Mouse (Mus musculus): ENCODE measurements around the gene Ptprn.

DNA sequence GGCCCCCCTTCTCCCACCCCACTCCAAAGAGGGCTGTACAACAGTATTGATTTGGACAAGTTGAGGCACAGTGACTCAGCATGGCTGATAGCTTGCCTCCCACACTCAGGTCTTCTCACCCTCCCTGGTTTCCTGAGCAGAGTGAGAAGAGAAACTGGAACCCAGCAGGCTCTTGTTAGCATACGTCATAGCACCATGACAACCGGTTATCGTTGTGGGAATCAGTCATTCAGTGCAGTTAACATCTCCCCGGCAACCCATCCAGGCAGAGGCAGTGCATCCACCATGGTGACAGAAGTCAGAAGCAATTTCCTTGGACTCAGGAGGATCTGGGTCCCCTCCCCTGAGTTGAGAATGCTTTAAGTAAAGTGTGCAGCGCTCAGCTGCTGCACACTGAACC lies 18.7 kb upstream of the Ptprn start:
- TF ChIP-seq POLR2A (IDR thresholded peaks at IDR 0.05; ENCODE audit: insufficient read length, low read depth) (no peak), USF1 (IDR thresholded peaks at IDR 0.05; ENCODE audit: low read depth) (no peak), MAX (IDR thresholded peaks at IDR 0.05; ENCODE audit: low read depth) (no peak), POLR2AphosphoS2 (IDR thresholded peaks at IDR 0.05; ENCODE audit: insufficient read length, low read depth) (no peak), CEBPB (IDR thresholded peaks at IDR 0.05; ENCODE audit: insufficient read depth, poor library complexity, severe bottlenecking) (no peak), TCF3 (IDR thresholded peaks at IDR 0.05; ENCODE audit: insufficient read length, low read depth) (no peak), E2F4 (IDR thresholded peaks at IDR 0.05; ENCODE audit: insufficient read depth) (no peak), MYOG (IDR thresholded peaks at IDR 0.05; ENCODE audit: control insufficient read depth in 1 of 3, insufficient read depth in 1 of 3, insufficient read length in 2 of 3, low read depth in 2 of 3) (no peak), TCF12 (IDR thresholded peaks at IDR 0.05; ENCODE audit: insufficient read depth, poor library complexity, severe bottlenecking) (no peak), MYOD1 (IDR thresholded peaks at IDR 0.05; ENCODE audit: control insufficient read depth in 1 of 3, insufficient read length in 2 of 3, low read depth in 2 of 3) (no peak)
